Mouse (Mus musculus) megakaryocyte, embryonic 14.5 days (primary cell): ENCODE measurements around the gene Lrig2. TPM values are rescaled to one million over a fixed set of nuclear protein-coding genes. Genes with fewer than 3 reads are reported as not detected.
A peak's percentile ranks its signal among the peaks of the same experiment; 100 is the strongest.

ENCODE experiments used
- H3K27me3 ChIP-seq: replicated peaks from 2 replicates; pipeline ENCODE3; 2012; ENCODE audit warnings: inconsistent platforms
- H3K36me3 ChIP-seq: replicated peaks from 2 replicates; pipeline ENCODE3; 2012; ENCODE audit warnings: low read length, inconsistent platforms, mixed read lengths
- H3K4me1 ChIP-seq: 2 replicates; pipeline ENCODE4 v1.6.1; 2012; ENCODE audit warnings: inconsistent platforms
- H3K4me3 ChIP-seq: replicated peaks from 2 replicates; pipeline ENCODE3; 2012; ENCODE audit warnings: moderate library complexity, mild to moderate bottlenecking, inconsistent platforms
- H3K9me3 ChIP-seq: 2 replicates; pipeline ENCODE4 v1.6.1; 2012; ENCODE audit warnings: inconsistent platforms
- FLI1 ChIP-seq: IDR thresholded peaks from 2 replicates; pipeline ENCODE4 v1.6.1; 2012; ENCODE audit warnings: low read length, inconsistent platforms, mixed read lengths
- GATA1 ChIP-seq: IDR thresholded peaks from 3 replicates; pipeline ENCODE4 v1.6.1; 2012; ENCODE audit warnings: mixed read lengths, low read length, inconsistent platforms, borderline replicate concordance
- polyA plus RNA-seq: library from polyadenylated mRNA; stranded (reverse); fragments of >175 nt; gene quantifications from 2 replicates; pipeline ENCODE4 v1.2.3, GENCODE M21; 2012; ENCODE audit warnings: low replicate concordance; ENCODE audit not compliant: insufficient read depth

The Lrig2 gene
- polyA plus RNA-seq, 1 experiment, result 0.22 TPM

DNA sequence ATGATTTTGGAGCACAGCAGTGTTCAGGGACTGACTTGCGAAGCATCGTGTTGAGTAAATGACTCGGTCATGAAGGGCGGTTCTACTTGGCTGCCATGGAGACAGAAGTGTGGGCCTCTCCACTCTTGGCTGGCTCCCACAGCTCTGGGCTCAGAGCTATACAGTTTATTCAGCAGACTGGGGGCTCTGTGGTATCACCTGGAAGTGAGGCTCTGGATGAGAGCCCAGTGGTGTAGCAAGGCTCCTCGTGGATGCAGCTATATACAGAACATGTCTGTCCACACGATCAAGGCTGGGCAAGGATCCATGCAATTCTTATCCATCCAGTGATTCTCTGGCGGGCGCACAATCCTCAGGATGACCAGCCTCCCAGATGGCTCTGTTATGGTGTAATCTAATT, 126.1 kb downstream of the Lrig2 start:
- Histone ChIP-seq H3K4me1 (no peaks in the 10 kb centered on the region; the same call in 1 of the 2 replicates), H3K4me3 (no peak overlapping the region), H3K9me3 (no peaks in the 10 kb centered on the region), H3K36me3 (no peaks in the 10 kb centered on the region), H3K27me3 (peaks cover 5% of the 10 kb centered on the region)
- TF ChIP-seq FLI1 (no peak), GATA1 (no peak)

DNA sequence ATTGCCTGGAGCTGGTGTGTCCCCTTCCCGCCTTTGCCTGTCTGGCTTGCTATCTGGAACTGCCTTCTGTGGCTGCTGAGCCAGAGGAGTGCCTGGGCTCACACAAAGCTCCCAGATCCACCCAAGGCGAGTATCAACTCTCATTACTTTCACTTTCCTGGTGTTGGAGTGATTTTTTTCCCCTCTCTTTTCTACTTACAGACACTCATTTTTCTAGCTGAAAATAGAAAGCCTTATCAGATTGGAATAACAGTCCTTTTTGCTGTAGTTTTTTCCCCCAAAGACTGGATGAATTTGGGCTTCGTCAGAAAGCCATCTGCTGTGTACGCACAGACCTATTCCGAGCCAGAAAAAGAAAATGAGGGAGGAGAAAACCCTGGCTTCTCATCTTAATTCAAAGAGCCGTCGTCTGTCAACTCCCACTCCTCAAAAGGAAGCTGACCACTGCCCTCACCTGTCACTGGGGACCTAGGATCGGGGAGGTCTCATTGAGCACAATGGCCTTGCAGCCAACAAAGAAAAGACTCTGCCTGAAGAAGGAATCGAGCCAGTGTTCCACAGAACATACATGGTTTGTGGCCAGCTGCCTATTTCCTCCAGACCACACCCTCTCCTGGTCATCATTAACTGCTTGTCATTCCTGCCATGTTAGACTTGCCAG, 127.9 kb downstream of the Lrig2 start:
- Histone ChIP-seq H3K4me1 (no peaks in the 10 kb centered on the region; the same call in 1 of the 2 replicates), H3K27me3 (peaks cover 5% of the 10 kb centered on the region), H3K9me3 (no peaks in the 10 kb centered on the region), H3K36me3 (no peaks in the 10 kb centered on the region), H3K4me3 (peak overlapping the region; percentile 54)
- TF ChIP-seq GATA1 (no peak), FLI1 (no peak)

DNA sequence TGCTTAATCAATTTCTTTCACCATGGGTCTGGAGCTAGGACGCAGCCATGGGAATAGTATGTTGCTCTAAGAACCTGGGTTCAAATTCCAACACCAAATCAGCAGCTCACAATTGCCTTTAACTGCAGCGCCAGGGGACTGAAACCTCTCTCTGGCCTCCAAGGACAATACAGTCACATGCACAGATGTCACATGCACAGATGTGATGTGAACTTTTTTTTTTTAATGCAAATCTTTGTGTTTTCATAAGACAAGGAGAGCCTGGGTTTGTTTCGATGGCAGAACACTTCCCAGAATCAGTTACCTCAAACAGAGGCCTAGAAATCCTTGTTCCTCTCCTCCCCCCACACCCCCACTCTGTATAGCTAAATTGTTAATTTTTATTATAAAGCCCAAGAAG, 133.5 kb downstream of the Lrig2 start:
- no peaks in the 10 kb centered on the region for H3K9me3 ChIP-seq
- TF ChIP-seq FLI1 (no peak), GATA1 (no peak)
- H3K27me3 ChIP-seq, result peaks cover 2% of the 10 kb centered on the region
- H3K4me1 ChIP-seq, result no peaks in the 10 kb centered on the region
- H3K4me3 ChIP-seq, result no peak overlapping the region
- no peaks in the 10 kb centered on the region for H3K36me3 ChIP-seq

DNA sequence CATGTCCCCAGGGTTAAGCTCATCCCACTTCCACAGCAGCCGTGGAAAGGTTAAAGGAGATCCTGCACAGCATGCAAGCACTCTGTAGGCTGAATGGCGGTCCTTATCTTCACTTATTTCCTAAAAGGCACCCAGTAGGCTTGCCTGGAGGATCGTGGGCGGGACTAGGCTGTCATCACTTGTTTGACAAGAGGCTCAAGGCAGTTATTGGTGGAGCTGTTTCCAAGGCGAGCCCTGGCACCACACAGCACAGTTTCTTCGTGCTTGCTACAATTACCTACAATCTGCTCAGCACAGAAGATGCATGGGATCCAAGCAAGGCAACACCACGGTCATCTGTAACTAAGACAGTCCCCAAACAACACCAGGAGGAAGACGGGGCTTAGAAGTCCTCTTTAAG, 137.8 kb downstream of the Lrig2 start:
- no peaks in the 10 kb centered on the region for H3K4me1 ChIP-seq
- no peak overlapping the region for H3K4me3 ChIP-seq
- peaks cover 4% of the 10 kb centered on the region for H3K27me3 ChIP-seq
- TF ChIP-seq FLI1, result no peak
- no peak for TF ChIP-seq GATA1
- H3K9me3 ChIP-seq, result 0 out of 2 replicates have a peak, but pooled peaks cover 3% of the 10 kb centered on the region
- H3K36me3 ChIP-seq, result no peaks in the 10 kb centered on the region

DNA sequence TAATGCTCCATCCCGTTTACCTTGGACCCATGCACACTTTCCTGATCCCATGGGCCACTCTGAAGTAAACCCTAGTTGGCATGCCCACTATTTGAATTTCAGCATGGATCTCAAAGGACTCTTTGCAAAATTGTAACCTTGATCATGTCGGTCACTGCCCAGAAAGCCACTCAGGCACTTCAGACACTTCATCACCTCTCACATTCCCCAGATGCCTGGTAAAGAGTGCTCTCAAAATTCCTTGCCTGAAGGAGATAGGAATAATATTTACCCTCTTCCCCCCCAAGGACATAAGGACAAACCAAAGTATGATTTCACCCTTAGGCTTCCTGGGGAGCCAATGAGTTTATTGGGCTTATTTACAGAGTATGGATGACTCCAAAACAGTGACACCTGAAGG, 139.3 kb downstream of the Lrig2 start:
- peaks cover 6% of the 10 kb centered on the region for H3K27me3 ChIP-seq
- H3K9me3 ChIP-seq, result 0 out of 2 replicates have a peak, but pooled peaks cover 3% of the 10 kb centered on the region
- H3K4me3 ChIP-seq, result no peak overlapping the region
- H3K4me1 ChIP-seq, result no peaks in the 10 kb centered on the region
- TF ChIP-seq GATA1, result no peak
- no peak for TF ChIP-seq FLI1
- no peaks in the 10 kb centered on the region for H3K36me3 ChIP-seq

DNA sequence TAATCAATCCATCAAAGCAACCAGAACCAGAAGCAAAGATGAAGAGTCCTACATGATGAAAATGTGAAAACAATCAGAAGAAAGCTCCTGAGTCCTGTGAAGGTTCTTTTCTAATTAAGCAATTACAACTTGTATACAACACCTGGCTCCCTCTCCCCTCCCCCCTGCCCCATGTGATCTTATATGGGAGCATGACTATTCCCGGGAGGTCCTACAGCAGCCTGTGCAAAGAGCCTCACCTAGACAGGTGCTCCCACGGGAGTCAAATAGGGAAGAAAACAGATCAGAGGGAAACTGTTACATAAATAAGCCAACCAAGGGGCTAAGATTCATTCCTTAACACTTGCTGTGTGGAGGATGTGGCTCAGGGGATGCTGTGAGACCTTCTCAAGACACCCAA, 143.8 kb downstream of the Lrig2 start:
- no peak overlapping the region for H3K4me3 ChIP-seq
- TF ChIP-seq GATA1, result no peak
- TF ChIP-seq FLI1, result no peak
- peaks cover 2% of the 10 kb centered on the region; the same call in 1 of the 2 replicates for H3K4me1 ChIP-seq
- H3K36me3 ChIP-seq, result no peaks in the 10 kb centered on the region
- H3K9me3 ChIP-seq, result 0 out of 2 replicates have a peak, but pooled peaks cover 3% of the 10 kb centered on the region
- H3K27me3 ChIP-seq, result peaks cover 6% of the 10 kb centered on the region

DNA sequence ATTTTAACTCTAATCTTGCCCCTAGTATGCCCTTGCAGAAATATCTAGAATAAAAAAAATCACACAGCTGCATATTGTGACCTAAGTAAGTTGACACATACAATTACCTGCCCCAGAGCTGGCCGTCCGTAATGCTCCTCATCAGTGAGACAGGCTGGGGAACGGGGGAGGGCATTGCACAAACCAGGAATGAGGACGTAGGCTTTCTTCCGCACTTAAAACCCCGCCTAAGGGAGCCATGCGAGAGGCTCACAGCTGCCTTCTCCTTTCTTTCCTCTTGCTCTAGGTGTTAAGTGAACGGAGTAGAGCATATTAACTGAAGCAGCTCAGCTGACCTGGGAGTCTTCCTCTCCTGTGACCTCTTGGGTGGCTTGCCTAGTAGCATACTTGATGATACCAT, 149.9 kb downstream of the Lrig2 start:
- H3K9me3 ChIP-seq, result no peaks in the 10 kb centered on the region
- peaks cover 3% of the 10 kb centered on the region; the same call in 1 of the 2 replicates for H3K4me1 ChIP-seq
- H3K4me3 ChIP-seq, result no peak overlapping the region
- TF ChIP-seq GATA1 (no peak), FLI1 (no peak)
- peaks cover 5% of the 10 kb centered on the region for H3K27me3 ChIP-seq
- H3K36me3 ChIP-seq, result no peaks in the 10 kb centered on the region

DNA sequence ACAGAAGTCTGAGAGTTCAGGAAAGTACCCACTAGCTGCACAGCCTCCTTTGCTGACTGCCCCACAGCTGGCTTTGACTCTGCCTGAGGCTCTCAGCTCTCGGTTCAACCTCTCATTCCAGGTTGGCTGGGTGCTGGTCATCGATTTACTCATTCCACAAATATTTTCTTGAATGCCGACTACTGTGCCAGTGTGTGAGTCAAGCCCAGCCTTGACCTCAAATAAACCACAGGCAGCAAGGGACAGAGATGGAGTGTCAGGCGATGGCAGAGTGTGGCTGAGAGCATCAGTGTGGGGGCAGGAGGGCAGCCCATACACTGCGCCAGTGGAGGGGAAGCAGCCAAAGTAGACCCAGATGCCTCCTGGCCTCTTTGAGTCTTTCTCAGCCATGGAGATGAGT, 151.4 kb downstream of the Lrig2 start:
- no peak for TF ChIP-seq FLI1
- no peak for TF ChIP-seq GATA1
- H3K27me3 ChIP-seq, result peaks cover 5% of the 10 kb centered on the region
- H3K4me3 ChIP-seq, result no peak overlapping the region
- no peaks in the 10 kb centered on the region for H3K36me3 ChIP-seq
- peaks cover 3% of the 10 kb centered on the region; the same call in 1 of the 2 replicates for H3K4me1 ChIP-seq
- H3K9me3 ChIP-seq, result no peaks in the 10 kb centered on the region

DNA sequence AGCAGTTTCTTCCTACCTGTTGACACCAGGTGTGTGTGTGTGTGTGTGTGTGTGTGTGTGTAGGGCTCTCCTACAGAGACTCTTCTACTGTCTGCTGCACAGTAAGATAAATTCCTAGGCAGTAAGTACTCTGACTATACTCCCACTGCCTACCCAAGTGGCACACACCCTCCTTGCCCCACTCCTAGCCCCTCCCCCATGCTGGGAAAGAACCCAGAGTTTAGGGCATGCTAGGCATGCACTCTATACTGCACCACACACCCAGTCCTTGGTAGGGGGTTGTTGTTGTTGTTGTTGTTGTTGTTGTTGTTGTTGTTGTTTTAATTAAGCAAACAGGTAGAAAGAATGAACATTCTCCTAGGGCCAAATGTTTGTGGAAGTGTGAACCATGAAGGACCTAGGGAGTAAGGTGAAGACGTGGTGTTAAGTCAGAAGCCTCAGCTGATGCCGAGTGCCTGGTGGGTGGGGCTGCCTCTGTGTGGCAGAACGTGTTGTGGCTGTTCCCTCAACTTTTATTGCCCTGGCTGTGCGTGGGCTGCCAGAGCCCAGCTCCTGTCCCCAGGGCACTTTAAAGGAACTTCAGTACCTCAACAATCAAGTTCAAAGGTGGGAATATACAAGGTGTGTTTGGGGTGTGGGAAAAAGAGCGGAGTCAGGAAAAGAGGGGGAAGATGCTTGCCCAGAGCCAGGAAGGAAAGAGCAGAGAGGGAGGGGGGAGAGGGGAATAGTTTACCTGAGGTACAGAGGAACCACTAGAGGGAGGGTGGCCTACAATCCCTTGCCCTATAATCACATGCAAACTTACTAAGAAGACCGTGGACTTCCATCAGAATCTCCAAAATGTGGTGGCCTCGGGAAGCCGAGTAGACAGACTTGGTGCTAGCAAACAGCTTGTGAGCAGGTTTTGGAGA, 152.2 kb downstream of the Lrig2 start:
- TF ChIP-seq GATA1 (no peak), FLI1 (no peak)
- peaks cover 5% of the 10 kb centered on the region for H3K27me3 ChIP-seq
- H3K36me3 ChIP-seq, result no peaks in the 10 kb centered on the region
- H3K9me3 ChIP-seq, result no peaks in the 10 kb centered on the region
- no peak overlapping the region for H3K4me3 ChIP-seq
- peaks cover 3% of the 10 kb centered on the region; the same call in 1 of the 2 replicates for H3K4me1 ChIP-seq

DNA sequence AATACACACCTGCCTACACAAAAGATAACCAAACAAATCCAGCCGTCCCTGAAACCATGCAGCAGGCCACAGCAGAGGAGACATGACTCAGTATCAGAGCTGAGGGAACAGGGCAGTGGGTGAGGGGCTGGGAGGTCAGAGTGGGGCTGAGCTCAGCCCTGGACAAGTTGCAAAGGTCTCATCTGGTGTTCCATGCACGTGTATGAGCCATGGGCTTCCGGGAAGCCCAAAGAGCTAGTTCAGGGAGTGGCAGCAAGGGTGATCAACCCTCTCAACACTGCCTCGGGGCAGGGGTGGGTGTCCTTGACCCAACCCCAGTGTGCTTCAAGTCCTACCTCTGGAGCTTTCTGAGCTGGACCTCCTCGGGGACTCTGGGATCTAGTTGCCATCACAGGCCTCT, 153.0 kb downstream of the Lrig2 start:
- no peaks in the 10 kb centered on the region for H3K9me3 ChIP-seq
- H3K27me3 ChIP-seq, result peaks cover 2% of the 10 kb centered on the region
- no peaks in the 10 kb centered on the region for H3K36me3 ChIP-seq
- no peak overlapping the region for H3K4me3 ChIP-seq
- no peak for TF ChIP-seq FLI1
- TF ChIP-seq GATA1, result no peak
- peaks cover 3% of the 10 kb centered on the region; the same call in 1 of the 2 replicates for H3K4me1 ChIP-seq
